Mouse (Mus musculus) brown adipose tissue, adult 24 weeks (tissue): ENCODE results near the gene Lcp1. TPM values are rescaled to one million over a fixed set of nuclear protein-coding genes. Genes with fewer than 3 reads are reported as not detected.
"Not testable (repeated sequence)": the region's sequence is repeated elsewhere in the genome, so short reads cannot be mapped to it uniquely, and the experiment has no call there.

Experiments
- H3K27ac ChIP-seq: fragments of 200-500 bp; replicated peaks from 2 replicates; pipeline ENCODE4 v1.5.1; 2012; ENCODE audit warnings: low read depth, mild to moderate bottlenecking, low read length
- H3K4me1 ChIP-seq: fragments of 200-500 bp; 2 replicates; pipeline ENCODE4 v1.6.1; 2012; ENCODE audit warnings: low read length, mixed read lengths; ENCODE audit not compliant: control insufficient read depth, insufficient read depth, insufficient read length
- H3K4me3 ChIP-seq: fragments of 200-500 bp; 2 replicates; pipeline ENCODE4 v1.5.1; 2012; ENCODE audit warnings: low read depth, mild to moderate bottlenecking, low read length, moderate library complexity; ENCODE audit not compliant: insufficient read depth
- polyA plus RNA-seq: library from polyadenylated mRNA; stranded (reverse); fragments of >200 nt; gene quantifications from 2 replicates; pipeline ENCODE4 v1.2.4, GENCODE M21; 2012; ENCODE audit not compliant: missing spikeins, insufficient read depth, insufficient read length

The Lcp1 gene
- polyA plus RNA-seq, result 13.4 and 14.5 TPM in 2 replicates

DNA sequence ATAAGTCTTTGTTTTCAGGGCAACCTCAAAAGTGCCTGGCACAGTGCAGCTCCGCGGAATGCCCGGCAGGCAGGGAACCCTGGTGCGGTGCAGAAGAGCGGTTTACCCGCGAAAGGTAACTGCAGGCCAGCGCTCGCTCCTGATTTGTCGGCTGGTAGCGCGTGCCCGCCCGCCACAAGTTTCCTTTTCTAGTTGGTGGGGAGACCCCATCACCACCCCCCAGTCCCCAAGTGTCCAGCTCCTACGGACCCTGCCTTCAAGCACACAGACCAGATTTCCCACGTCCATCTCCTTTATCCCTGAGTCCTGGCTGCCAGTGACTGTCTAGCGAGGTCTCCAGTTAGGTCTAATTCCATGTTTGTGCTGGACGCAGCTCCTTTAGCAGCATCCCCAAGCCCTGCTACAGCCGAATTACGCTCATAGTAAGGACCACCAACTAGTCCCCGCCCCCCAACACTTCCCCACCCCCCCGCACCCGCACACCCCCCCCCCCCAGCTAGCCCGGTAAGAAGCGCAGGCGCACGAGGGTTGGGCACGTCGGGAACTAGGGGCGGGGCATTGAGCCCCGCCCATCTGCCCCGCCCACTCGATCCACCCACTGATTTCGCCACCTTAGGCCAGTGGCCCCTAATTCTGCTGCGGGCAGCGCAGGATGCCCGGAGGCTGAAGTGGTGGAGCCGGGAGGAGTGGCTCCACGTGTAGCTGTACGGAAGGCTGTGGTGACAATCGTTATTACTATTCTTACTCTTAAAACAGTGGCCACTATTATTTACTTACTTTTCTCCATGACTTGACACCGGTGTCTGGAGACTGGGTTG lies at the start of gene Lcp1, which contains the start of gene Lrrc63:
Gene Lcp1 (plus strand): TSS at position 601 of the 818 bp plus-strand sequence.
Gene Lrrc63 (minus strand): TSS at position 381 of the 818 bp plus-strand sequence.
- peak within 1 kb of the TSS; percentile 85 for H3K4me3 ChIP-seq
- no peaks in the 10 kb centered on the region for H3K4me1 ChIP-seq
- H3K27ac ChIP-seq, result 0 out of 2 replicates have a peak within 1 kb of the TSS, but pooled peaks have one; percentile 1

DNA sequence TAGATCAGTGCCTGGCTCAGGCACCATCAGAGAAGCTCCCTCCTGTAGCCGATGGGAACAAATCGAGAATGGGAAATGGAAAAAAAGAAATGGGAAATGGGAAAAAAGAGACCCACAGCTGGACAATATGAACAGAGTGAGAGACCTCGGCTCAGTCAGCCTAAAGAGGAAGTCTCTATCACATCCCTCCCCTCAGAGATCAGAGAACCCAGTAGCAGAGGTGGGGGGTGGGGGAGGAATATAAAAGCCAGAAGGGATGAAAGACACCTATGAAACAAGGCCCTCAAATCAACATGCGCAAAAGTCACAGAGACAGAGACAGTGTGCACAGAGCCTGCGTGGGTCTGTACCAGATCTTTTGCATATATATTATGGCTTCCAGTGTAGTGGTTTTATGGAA lies 27.9 kb upstream of the Lcp1 start:
- no peak overlapping the region for H3K4me3 ChIP-seq
- H3K4me1 ChIP-seq, result no peaks in the 10 kb centered on the region
- no peak overlapping the region for H3K27ac ChIP-seq

DNA sequence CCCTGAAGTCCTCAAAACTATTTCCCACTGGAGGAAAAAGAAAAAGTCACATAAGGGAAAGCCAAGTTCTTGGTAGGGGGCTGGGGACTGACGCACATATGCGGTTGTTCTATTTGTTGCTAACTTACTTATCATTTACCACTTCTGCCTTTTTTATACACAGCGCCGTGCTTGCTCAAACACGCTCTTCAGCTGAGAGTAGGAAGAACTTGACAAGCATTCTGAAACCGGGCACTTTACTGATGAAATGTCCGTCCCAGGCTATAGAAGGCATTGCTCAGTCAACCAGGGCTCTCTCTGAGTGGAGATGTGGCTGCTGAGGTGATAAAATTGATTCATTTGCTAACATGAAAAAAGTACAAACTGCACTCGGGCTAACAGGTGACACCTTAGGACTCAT lies 9.2 kb upstream of the Lcp1 start:
- Histone ChIP-seq H3K27ac (no peak overlapping the region), H3K4me3 (no peak overlapping the region), H3K4me1 (no peaks in the 10 kb centered on the region)

DNA sequence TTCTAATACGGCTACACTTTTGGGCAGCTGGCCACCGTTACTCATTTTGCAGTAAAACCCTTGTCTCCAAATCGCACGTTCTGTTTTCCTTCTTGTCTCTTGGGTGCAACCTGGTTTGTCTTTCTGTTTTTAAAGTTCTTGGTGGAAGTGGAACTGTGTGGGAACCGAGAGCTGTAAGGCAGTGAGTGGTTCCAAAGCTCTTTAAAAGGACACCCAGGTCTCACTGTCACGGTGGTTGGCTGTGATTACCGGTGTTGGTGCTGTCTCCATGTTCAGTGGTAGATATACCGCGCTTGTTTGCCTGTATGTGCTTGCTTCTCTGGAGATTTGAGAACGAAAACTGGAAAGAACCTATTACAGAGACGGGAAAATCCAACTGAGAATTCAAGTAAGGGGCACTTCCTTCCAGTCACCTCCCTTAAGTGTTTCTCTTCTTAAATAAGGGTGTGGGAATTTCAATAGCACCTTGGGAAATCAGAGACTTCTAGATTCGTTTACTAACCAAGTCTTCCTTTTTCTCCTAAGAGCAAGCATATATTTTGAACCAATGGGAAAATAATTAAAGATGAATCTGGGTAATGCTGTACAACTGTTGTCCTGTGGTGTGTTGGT lies 529 bp downstream of the Lcp1 start:
- Histone ChIP-seq H3K4me1 (no peaks in the 10 kb centered on the region), H3K27ac (0 out of 2 replicates have a peak overlapping the region, but pooled peaks have one; percentile 1), H3K4me3 (peak overlapping the region; percentile 62)

DNA sequence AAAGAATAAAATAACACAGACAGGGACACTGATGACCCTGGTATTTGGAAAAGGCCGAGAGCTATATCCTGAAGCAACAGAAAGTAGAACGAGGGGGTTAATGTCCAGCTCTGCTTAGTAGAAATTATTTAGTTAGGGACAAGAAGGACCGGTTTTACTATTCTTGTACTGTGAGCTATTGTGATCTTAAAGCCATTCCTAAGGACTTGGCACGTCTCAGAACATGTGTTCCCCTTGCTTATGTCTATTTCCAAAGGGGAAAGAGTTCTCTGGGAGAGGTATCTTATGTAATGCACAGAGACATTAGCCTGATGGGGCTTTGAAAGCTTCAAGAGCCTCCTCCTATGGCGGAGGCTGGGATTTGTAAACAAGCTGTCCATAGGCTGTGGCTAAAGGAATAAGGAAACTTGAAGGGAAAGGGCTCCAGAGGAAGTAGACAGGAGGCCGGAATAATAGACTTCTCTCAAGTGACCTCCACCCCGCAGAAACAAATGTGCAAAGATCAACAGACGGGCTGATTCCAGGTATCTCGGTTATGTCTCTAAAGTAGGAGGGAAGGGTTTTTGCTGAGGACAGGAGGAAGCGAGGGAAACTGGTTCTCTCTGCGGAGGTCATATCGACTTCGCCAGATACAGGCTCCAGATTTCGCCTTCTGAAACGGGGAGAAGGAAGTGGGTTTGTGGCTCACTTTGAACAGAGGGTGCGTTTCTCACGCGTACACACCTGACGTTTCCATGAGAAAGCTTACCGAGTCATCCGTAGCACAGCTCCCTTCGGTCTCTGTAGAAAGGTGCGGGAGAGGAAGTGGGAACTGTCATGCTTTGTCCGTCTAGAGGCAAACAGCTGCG lies 5.4 kb downstream of the Lcp1 start:
- Histone ChIP-seq H3K4me1 (no peaks in the 10 kb centered on the region), H3K27ac (peak overlapping the region; percentile 30; the same call in 1 of the 2 replicates)

DNA sequence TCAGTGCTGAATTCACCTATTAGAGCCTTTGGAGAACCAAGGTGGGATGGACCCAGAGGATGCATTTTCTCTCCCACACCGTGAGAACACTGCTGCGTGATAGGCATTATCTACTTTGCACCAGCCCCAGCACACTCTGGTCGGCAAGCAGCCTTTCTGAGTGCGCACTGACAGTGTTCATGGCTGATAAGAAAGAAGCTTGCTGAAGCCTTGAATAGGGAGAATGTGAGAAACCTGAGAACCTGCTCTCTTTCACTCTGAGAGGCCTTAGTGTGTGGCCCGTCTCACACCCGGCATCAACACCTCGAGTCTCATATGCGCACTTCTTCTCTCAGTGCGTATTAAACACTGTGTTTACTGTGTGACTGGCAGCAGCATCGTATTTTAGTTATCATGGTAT lies 7.6 kb downstream of the Lcp1 start:
- H3K4me3 ChIP-seq, result no peak overlapping the region
- no peak overlapping the region for H3K27ac ChIP-seq
- no peaks in the 10 kb centered on the region for H3K4me1 ChIP-seq

More for the DNA sequence above, 5.4 kb downstream of the Lcp1 start:
- H3K4me3 ChIP-seq, result peak overlapping the region; percentile 64

DNA sequence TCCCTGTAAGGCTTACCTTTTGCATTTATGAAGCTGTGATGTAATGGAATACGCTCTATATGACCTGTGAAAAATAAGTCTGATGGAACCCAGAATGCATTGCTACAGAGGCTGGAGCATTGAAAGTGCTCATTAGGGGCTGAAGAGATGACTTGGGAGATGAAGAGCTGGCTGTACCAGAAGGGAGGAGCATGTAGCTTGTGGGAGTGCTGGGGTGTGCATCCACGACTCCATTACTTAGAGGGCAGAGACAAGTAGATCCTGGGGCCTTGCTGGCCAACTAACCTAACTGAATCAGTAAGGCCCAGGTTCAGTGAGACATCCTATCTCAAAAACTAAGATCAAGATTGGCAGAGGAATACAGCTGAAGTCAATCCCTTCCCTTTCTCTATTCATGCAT lies 8.3 kb downstream of the Lcp1 start:
- H3K4me3 ChIP-seq, result no peak overlapping the region
- no peaks in the 10 kb centered on the region for H3K4me1 ChIP-seq
- no peak overlapping the region for H3K27ac ChIP-seq

DNA sequence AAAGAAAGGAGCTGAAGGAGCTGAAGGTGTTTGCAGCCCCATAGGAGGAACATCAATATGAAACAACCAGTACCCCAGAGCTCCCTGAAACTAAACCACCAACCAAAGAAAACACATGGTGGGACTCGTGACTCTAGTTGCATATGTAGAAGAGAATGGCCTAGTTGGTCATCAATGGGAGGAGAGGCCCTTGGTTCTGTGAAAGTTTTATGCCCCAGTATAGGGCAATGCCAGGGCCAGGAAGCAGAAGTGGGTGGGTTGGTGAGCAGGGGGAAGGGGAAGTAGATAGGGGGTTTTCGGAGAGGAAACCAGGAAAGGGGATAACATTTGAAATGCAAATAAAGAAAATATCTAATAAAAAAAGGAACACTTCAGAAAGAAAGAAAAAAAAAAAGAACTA lies 16.8 kb downstream of the Lcp1 start:
- H3K4me3 ChIP-seq, H3K27ac ChIP-seq: not testable (repeated sequence)

DNA sequence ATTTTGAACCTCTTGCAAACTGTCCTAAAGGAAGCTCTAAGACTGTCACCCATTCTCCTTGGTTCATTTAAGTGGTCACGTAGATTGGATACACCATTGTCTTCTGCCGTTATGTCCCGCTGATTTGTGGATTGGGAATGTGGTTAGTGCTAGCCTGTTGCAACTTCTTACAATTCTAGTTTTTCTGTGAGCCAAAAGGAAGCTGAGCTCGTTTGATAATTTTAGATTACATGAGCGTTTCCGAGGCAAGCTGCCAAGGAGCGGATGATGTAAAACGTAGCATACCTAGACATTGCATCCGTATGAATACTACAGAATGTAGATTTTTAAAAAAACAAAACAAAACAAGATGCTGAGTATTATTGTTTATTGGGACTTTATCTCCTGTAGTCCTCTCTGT lies 17.3 kb downstream of the Lcp1 start:
- Histone ChIP-seq H3K4me1 (no peaks in the 10 kb centered on the region), H3K27ac (no peak overlapping the region), H3K4me3 (no peak overlapping the region)

More for the DNA sequence above, 16.8 kb downstream of the Lcp1 start:
- not testable (repeated sequence) for H3K4me1 ChIP-seq

DNA sequence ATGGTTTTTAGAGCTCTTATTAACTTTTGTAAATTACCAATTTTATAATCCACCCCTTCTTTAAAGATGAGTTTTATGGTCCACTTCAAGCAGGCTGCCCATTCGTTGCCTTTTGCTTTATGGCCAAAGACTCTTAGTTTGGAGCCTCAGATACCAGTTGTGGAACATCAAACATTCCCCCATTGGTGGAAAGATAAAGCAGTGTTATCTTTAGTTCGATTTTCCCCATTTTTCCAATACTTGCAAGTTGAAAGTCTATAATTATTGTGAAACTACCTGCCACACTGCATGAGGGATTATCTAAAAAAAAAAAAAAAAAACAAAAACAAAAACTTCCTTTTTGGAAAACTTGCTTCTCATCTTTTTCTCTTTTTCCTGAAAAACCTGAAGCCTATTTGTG lies 19.8 kb downstream of the Lcp1 start:
- Histone ChIP-seq H3K27ac (no peak overlapping the region), H3K4me3 (no peak overlapping the region), H3K4me1 (no peaks in the 10 kb centered on the region)

DNA sequence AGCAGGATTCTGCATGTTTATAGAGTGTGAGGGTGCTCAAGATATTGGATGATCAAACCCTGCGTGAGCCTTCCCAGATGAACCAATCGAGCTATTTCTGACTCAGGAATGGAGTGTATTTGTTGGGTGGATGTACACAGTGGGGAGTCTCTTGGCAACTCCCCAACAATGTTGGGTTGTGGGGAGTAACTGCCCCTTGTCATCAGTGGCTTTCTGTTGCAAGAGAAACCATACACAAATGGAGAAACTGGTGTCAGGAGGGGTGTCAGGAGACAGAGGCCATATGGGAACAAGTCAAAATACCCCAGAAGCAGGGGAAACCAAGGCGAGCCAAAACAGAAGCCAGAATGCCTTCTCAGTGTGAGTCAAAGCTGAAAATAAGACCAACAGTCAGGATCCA lies 20.2 kb downstream of the Lcp1 start:
- Histone ChIP-seq H3K27ac (no peak overlapping the region), H3K4me3 (no peak overlapping the region), H3K4me1 (no peaks in the 10 kb centered on the region)

DNA sequence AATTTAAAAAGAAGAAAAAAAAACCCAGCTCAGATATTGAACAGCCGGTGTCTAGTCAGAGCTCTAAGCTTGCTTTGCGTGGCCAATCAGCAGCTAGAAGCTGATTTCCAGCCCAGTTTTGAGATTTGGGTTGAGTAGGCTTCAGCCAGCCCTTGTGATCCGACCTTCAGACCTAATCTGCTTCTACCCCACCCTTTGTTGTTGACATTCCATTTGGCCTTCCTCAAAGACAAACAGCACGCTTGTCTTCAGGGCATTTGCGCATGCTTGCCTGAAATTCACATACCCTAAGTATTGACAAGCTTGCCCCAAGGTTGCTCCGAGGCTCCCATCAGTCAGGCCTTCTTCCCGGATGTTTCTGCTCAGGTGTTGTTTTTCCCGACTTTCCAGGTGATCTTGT lies 23.6 kb downstream of the Lcp1 start:
- no peak overlapping the region for H3K27ac ChIP-seq
- H3K4me3 ChIP-seq, result no peak overlapping the region
- no peaks in the 10 kb centered on the region for H3K4me1 ChIP-seq

DNA sequence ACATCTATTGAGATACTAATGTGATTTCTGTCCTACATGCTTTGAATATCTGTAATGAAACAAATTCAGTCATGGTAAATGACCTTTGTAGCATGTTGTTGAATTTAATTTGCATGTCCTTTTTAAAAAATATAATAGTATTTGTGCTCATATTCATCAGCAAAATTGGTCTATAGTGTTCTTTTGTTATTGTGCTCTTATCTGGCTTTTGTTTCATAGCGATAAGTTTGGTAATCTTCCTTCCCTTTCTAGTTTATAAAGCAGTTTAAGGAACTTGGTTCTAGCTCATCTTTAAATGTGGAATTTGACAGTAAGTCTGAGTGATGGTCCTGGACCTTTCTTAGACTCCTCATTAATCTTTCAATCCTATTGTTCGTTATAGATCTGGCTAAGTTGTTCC lies 28.5 kb downstream of the Lcp1 start:
- no peak overlapping the region for H3K27ac ChIP-seq
- no peaks in the 10 kb centered on the region for H3K4me1 ChIP-seq
- no peak overlapping the region for H3K4me3 ChIP-seq

DNA sequence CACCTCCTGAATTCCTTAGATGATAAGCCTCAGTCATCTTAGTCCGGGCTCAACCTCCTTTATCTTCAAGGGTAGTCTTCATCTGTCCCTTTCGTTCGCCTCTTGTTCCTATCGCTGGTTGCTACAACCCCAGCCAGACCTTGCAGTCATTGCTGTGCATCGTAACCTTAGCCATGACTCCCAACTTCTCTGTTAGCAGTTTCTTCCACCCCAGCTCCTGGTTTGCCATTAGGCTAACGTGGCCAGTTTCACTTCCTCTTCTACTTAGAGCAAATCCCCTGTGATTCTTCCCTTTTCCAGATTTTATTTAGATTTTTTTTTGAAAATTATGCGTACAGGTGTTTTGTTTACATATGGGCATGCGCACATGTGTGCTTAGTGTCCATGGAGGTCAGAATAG lies 33.0 kb downstream of the Lcp1 start:
- Histone ChIP-seq H3K4me3 (no peak overlapping the region), H3K27ac (peak overlapping the region; percentile 87), H3K4me1 (no peaks in the 10 kb centered on the region)

DNA sequence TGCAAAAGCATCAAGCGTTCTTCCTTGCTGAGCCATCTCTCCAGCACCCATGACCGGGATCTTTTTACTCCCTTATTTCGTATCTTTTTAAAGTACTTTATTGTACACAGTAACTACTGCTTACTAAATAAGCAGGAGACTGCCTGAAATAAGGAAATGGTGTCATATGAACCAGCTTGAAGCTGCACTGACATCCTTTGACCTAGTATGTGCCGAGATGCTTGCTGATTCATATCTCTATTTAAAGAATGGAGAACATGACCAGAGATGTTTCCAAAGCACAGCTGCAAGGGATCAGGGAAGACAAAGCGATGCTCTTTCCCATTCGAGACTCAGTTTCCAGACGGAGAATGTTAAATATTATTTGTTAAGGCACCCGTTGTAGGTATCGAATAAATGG lies 33.4 kb downstream of the Lcp1 start:
- peak overlapping the region; percentile 87 for H3K27ac ChIP-seq
- H3K4me3 ChIP-seq, result no peak overlapping the region

More for the DNA sequence above, 33.4 kb downstream of the Lcp1 start:
- H3K4me1 ChIP-seq, result no peaks in the 10 kb centered on the region
